Mouse (Mus musculus) embryo, embryonic 11 days (tissue): ENCODE results near the gene Mkrn3.
A peak's percentile ranks its signal among the peaks of the same experiment; 100 is the strongest.

Source experiments
- DNase-seq: peaks from one replicate; pipeline ENCODE4 v3.0.0-alpha.2; 2015

Mkrn3 gene

GRCm38 (mm10) chr7:62377313-62377712, 42.6 kb downstream of the Mkrn3 start:
- DNase-seq = peak; percentile 28

DNA sequence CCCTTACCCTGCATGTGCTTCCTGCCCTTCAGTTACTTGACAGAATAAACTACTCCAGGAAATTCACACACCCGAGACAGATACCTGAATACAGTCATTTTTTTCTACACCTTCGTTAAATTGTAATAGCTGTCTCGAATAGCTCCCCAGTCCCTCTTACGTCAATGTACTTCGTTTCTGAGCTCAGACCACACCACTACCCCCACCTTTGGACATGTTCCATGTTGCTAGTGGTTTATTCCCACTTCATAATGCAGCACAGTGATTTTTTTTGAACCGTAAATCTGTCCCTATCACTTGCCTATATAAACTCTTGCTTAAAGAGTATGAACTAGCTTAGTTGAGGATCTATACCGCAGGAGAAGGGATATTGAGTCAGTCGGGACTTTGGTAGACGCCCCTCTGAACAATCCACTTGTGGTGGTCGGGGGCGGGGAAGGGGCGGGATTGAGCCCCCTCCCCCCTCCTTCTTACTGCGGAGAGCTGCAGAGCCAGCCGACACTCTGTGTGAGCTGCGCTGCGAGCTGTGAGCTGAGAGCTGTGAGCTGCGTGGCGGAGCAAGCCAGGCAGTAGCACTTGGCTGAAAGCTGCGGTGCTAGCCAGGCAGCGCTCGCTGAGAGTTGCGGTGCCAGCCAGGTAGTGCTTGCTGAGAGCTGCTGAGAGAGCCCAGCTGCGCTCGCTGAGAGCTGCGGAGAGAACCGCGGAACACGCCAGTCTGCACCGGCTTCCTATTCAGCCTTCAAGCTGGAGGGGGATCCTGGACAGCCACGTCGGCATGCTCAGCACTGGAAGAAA, 43.2 kb downstream of the Mkrn3 start, which contains the start of gene Magel2:
Magel2 (plus strand) TSS at position 501 of the 795 bp plus-strand sequence.
- peak; percentile 84 for DNase-seq

DNA sequence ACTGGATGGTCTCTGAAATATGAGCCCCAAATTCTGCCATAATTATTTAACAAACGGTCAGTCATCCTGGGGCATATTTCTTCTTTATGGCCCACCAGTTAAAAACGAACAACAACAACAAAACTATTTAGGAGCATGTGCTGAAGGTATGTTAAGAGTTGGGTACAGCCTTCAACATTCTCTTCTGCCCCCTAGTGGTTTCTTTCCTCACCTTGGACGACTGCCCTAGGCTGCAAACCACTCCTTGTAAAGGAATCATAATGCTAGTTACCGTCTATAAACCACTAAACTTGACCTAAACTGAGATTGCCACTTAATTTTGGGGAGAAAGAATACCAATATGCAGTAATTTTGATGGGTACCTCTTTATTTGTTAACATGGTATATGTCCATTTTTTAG, 44.3 kb downstream of the Mkrn3 start:
- peak; percentile 71 for DNase-seq
